Mouse (Mus musculus) E14TG2a.4 (cell line): ENCODE data around the gene Calr3.

Source experiments
- H3K27me3 ChIP-seq: 2 replicates; pipeline ENCODE4 v1.6.1; 2014; ENCODE audit warnings: low read length, control low read depth; ENCODE audit not compliant: insufficient read depth
- H3K36me3 ChIP-seq: 2 replicates; pipeline ENCODE4 v1.6.1; 2014; ENCODE audit warnings: low read length, control low read depth; ENCODE audit not compliant: insufficient read depth
- H3K4me1 ChIP-seq: replicated peaks from 2 replicates; pipeline ENCODE4 v1.6.1; 2014; ENCODE audit warnings: low read depth, low read length, control low read depth
- H3K4me3 ChIP-seq: replicated peaks from 2 replicates; pipeline ENCODE4 v1.5.1; 2014; ENCODE audit warnings: mild to moderate bottlenecking, low read length
- H3K9me3 ChIP-seq: 2 replicates; pipeline ENCODE4 v1.6.1; 2014; ENCODE audit warnings: low read length, control low read depth
- CTCF ChIP-seq: conservative IDR thresholded peaks from 2 replicates; pipeline ENCODE4 v1.5.1; 2014; ENCODE audit warnings: low read length
- NANOG ChIP-seq: IDR thresholded peaks from 2 replicates; pipeline ENCODE4 v1.6.1; 2014; ENCODE audit warnings: borderline replicate concordance, low read length, mixed read lengths
- POU5F1 ChIP-seq: IDR thresholded peaks from 2 replicates; pipeline ENCODE4 v1.6.1; 2014; ENCODE audit warnings: low read length, borderline replicate concordance

Gene Calr3

DNA sequence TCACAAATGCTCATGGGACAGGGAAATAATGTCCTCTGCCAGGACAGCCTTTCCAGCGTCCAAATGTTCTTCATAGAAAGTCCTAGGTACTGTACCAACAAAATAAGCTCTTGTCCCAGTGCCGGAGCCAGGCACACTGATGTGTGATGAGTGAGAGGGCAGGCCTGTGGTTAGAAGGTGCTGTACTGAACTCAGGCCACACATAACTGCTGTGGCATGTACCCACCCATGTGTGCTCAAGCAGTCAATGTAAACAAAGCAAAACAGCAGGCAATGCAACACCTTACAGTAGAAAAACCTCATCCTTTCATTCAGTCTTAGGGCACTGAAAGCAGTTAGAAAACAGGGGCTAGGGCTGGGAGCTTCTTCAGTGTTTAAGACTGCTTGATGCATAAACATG, 57.9 kb downstream of the Calr3 start:
- Histone ChIP-seq H3K36me3 (peaks cover 99% of the 10 kb centered on the region), H3K27me3 (no peaks in the 10 kb centered on the region), H3K4me1 (peaks cover 25% of the 10 kb centered on the region), H3K4me3 (no peak overlapping the region), H3K9me3 (peaks cover 9% of the 10 kb centered on the region)
- no peak for TF ChIP-seq POU5F1
- no peak for TF ChIP-seq CTCF
- no peak for TF ChIP-seq NANOG

DNA sequence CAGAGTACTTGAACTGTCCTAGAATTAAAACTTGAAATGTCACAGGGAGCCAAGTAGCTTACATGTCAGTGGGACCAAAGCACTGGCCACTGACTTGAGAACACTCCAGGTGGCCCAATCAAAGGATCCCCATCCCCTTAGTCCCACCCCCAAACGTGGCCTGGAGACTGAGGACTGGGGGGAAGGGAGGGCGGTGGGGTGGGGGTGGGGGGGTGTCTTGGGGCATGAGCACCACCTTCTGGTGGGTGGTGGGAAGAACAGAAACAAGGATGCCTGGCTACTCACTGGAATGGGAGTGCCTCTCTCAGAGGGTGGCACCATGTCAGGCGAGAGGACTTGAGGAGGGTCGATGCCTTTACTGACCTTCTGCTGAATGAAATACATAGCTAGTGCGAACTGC, 61.3 kb downstream of the Calr3 start:
- no peaks in the 10 kb centered on the region for H3K27me3 ChIP-seq
- no peak overlapping the region for H3K4me3 ChIP-seq
- H3K4me1 ChIP-seq = peaks cover 17% of the 10 kb centered on the region
- TF ChIP-seq POU5F1 (no peak), NANOG (no peak), CTCF (no peak)
- peaks cover 9% of the 10 kb centered on the region for H3K9me3 ChIP-seq
- H3K36me3 ChIP-seq = peaks cover 99% of the 10 kb centered on the region

DNA sequence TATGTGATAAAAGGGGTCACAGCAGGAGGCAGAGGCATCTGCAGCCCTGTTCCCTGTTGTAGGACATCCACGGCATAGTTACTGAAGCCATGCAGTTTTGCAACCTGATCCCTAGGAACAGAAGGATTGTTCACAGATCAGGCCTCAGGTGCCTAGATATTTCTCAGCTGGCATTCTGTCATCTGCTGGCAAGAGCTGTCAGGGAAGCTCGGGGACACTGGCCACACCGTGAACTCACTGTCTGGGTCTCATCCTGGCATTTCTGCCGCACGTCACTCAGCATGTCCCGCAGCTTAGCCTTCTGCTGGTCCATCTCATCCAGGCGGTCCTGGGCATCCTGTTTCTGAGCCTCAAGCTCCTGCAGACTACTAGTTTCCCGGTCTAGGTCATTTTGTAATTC, 63.0 kb downstream of the Calr3 start:
- peaks cover 29% of the 10 kb centered on the region for H3K4me1 ChIP-seq
- no peaks in the 10 kb centered on the region for H3K27me3 ChIP-seq
- H3K9me3 ChIP-seq = peaks cover 9% of the 10 kb centered on the region
- TF ChIP-seq NANOG = no peak
- no peak for TF ChIP-seq CTCF
- no peak for TF ChIP-seq POU5F1
- no peak overlapping the region for H3K4me3 ChIP-seq
- peaks cover 96% of the 10 kb centered on the region for H3K36me3 ChIP-seq

DNA sequence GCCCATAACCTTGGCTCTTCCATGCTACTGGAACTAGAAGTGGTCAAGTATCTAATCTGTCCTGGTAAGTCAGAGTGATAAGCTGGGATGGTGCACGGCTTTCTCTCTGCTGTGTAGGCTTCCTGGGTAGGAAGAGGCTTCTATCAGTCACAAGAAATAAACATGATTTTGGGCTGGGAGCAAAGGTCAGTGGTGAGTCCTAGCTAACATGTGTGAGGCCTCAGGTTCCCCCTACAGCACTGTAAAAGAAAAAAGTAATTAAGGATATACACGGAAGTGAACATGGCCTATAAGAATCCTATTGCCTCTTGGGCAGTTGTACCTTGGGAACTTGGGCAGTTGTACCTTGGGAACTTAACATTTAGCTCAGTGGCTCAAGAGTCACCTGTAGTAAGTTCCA, 66.8 kb downstream of the Calr3 start:
- Histone ChIP-seq H3K36me3 (peaks cover 97% of the 10 kb centered on the region), H3K27me3 (no peaks in the 10 kb centered on the region), H3K4me3 (no peak overlapping the region), H3K4me1 (peaks cover 37% of the 10 kb centered on the region), H3K9me3 (peaks cover 9% of the 10 kb centered on the region)
- no peak for TF ChIP-seq NANOG
- no peak for TF ChIP-seq POU5F1
- TF ChIP-seq CTCF = no peak

DNA sequence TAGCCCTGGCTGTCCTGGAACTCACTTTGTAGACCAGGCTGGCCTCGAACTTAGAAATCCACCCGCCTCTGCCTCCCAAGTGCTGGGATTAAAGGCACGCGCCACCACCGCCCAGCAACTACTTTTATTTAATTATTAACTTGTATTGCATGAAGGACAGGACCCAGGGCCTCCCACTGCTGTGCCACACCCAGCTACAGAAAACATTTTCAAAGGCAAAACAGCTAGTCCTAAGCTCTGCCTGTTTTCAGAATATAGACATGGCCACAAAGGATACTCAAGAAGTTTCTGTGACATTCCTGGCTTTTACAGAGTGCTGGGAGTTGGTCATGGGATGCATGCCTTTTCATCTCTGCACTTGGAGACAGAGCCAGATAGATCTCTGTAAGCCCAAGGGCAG, 67.4 kb downstream of the Calr3 start:
- H3K4me1 ChIP-seq = peaks cover 37% of the 10 kb centered on the region
- TF ChIP-seq CTCF (no peak), NANOG (no peak), POU5F1 (no peak)
- peaks cover 97% of the 10 kb centered on the region for H3K36me3 ChIP-seq
- H3K27me3 ChIP-seq = no peaks in the 10 kb centered on the region
- H3K9me3 ChIP-seq = peaks cover 3% of the 10 kb centered on the region
- no peak overlapping the region for H3K4me3 ChIP-seq

DNA sequence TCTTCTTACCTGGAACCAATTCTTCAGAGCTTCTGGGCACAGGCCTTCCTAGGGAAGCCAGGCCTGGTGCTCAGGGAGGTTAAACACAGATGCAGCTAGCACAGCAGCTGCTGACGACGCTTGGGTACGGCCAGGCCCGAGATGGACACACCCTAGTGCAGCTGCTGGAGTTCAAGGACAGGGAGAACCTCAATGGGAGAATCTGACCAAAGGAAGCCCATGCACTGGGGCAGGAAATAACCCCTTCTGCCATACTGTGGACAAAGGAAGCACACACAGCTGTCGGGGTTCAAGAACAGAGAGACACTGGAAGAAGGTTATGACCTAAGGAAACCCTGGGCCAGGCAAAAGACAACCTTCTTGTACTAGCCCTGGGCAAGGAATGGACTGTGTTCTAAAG, 68.5 kb downstream of the Calr3 start:
- Histone ChIP-seq H3K27me3 (no peaks in the 10 kb centered on the region), H3K9me3 (no peaks in the 10 kb centered on the region), H3K4me1 (peaks cover 37% of the 10 kb centered on the region), H3K36me3 (peaks cover 96% of the 10 kb centered on the region), H3K4me3 (no peak overlapping the region)
- no peak for TF ChIP-seq CTCF
- TF ChIP-seq NANOG = no peak
- no peak for TF ChIP-seq POU5F1
